Mouse (Mus musculus): ENCODE measurements around the gene Vmn1r119. TPM values are rescaled to one million over a fixed set of nuclear protein-coding genes. Genes with fewer than 3 reads are reported as not detected.
"Not testable (repeated sequence)": the region's sequence is repeated elsewhere in the genome, so short reads cannot be mapped to it uniquely, and the experiment has no call there.

Vmn1r119 gene
- polyA plus RNA-seq (2015; fragmentation: Nextera tagmentation; extraction: Ambion mirVana): not detected in 2 replicates

GRCm38 (mm10) chr7:21012355-21012754, at the start of gene Vmn1r119:
Gene Vmn1r119, minus strand, starts transcription at chr7:21012455.
- no CpG with 5 or more reads among the region's 2 CpGs for WGBS
- H3K4me2 ChIP-seq (ENCODE audit: low read length); H3K27ac ChIP-seq (ENCODE audit: low read length); H3K9me3 ChIP-seq (ENCODE audit: control insufficient read depth, low read length); ATAC-seq; H3K4me1 ChIP-seq (replicated peaks; ENCODE audit: control insufficient read depth, insufficient read depth, low read length); H3K4me3 ChIP-seq (replicated peaks; ENCODE audit: low read length); H3K36me3 ChIP-seq (ENCODE audit: control insufficient read depth, insufficient read depth); H3K9ac ChIP-seq (replicated peaks; ENCODE audit: low read depth, low read length); H3K27me3 ChIP-seq (replicated peaks; ENCODE audit: control insufficient read depth, insufficient read depth, low read length): not testable (repeated sequence)

- not testable (repeated sequence) for H3K9me3 ChIP-seq (ENCODE audit: control insufficient read depth, low read length); ATAC-seq; H3K36me3 ChIP-seq (ENCODE audit: control insufficient read depth, insufficient read depth); H3K4me1 ChIP-seq (replicated peaks; ENCODE audit: control insufficient read depth, insufficient read depth, low read length); H3K4me2 ChIP-seq (ENCODE audit: low read length); H3K9ac ChIP-seq (replicated peaks; ENCODE audit: low read depth, low read length); H3K27me3 ChIP-seq (replicated peaks; ENCODE audit: control insufficient read depth, insufficient read depth, low read length); H3K27ac ChIP-seq (ENCODE audit: low read length); H3K4me3 ChIP-seq (replicated peaks; ENCODE audit: low read length)
- WGBS: 100% methylated on average over 1 of the region's 1 CpGs
Observed at GRCm38 (mm10) chr7:21053684-21054083, 41.4 kb upstream of the Vmn1r119 start, which contains the start of gene Vmn1r120. Gene Vmn1r120, minus strand, starts transcription at chr7:21053784.

Other genes starting within 250 kb of the Vmn1r119 start
- not detected in 2 replicates for gene Vmn1r112, start 241.3 kb downstream of the Vmn1r119 start, polyA plus RNA-seq (2015; fragmentation: Nextera tagmentation; extraction: Ambion mirVana)
- not detected in 2 replicates for gene Vmn1r113, start 225.2 kb downstream of the Vmn1r119 start, polyA plus RNA-seq (2015; fragmentation: Nextera tagmentation; extraction: Ambion mirVana)
- gene Vmn1r114, start 200.3 kb downstream of the Vmn1r119 start, polyA plus RNA-seq (2015; fragmentation: Nextera tagmentation; extraction: Ambion mirVana): not detected in 2 replicates
- not detected in 2 replicates for gene Vmn1r115, start 167.5 kb downstream of the Vmn1r119 start, polyA plus RNA-seq (2015; fragmentation: Nextera tagmentation; extraction: Ambion mirVana)
- gene Vmn1r116, start 140.2 kb downstream of the Vmn1r119 start, polyA plus RNA-seq (2015; fragmentation: Nextera tagmentation; extraction: Ambion mirVana): not detected in 2 replicates
- not detected in 2 replicates for gene Vmn1r117, start 128.3 kb downstream of the Vmn1r119 start, polyA plus RNA-seq (2015; fragmentation: Nextera tagmentation; extraction: Ambion mirVana)
- not detected in 2 replicates for gene Vmn1r118, start 100.1 kb downstream of the Vmn1r119 start, polyA plus RNA-seq (2015; fragmentation: Nextera tagmentation; extraction: Ambion mirVana)
- not detected in 2 replicates for gene Vmn1r120, start 41.3 kb upstream of the Vmn1r119 start, polyA plus RNA-seq (2015; fragmentation: Nextera tagmentation; extraction: Ambion mirVana)
- not detected in 2 replicates for gene Vmn1r121, start 86.1 kb upstream of the Vmn1r119 start, polyA plus RNA-seq (2015; fragmentation: Nextera tagmentation; extraction: Ambion mirVana)
- not detected in 2 replicates for gene Vmn1r122, start 121.7 kb upstream of the Vmn1r119 start, polyA plus RNA-seq (2015; fragmentation: Nextera tagmentation; extraction: Ambion mirVana)
- not detected in 2 replicates for gene Vmn1r123, start 149.7 kb upstream of the Vmn1r119 start, polyA plus RNA-seq (2015; fragmentation: Nextera tagmentation; extraction: Ambion mirVana)
- not detected in 2 replicates for gene Gm5157, start 178.0 kb upstream of the Vmn1r119 start, polyA plus RNA-seq (2015; fragmentation: Nextera tagmentation; extraction: Ambion mirVana)
- gene Vmn1r124, start 248.2 kb upstream of the Vmn1r119 start, polyA plus RNA-seq (2015; fragmentation: Nextera tagmentation; extraction: Ambion mirVana): not detected in 2 replicates

Data from forebrain, embryonic 16.5 days (tissue).